Mouse (Mus musculus): ENCODE results near the gene Them5. TPM values are rescaled to one million over a fixed set of nuclear protein-coding genes. Genes with fewer than 3 reads are reported as not detected.

Them5 gene
- total and polyA plus RNA-seq, 2 experiments from 2014 or later: 0.11 TPM; not detected in 1

- DNase-seq (ENCODE audit: low spot score): no peak
- no peak overlapping the region for H3K27ac ChIP-seq
- no peak overlapping the region for H3K9ac ChIP-seq (replicated peaks; ENCODE audit: low read length)
- H3K4me2 ChIP-seq (ENCODE audit: low read depth, low read length): no peak overlapping the region
- H3K36me3 ChIP-seq (ENCODE audit: insufficient read depth, low read length): no peaks in the 10 kb centered on the region
- H3K9me3 ChIP-seq (ENCODE audit: low read length): no peaks in the 10 kb centered on the region
- ATAC-seq: no peak
- H3K4me1 ChIP-seq (ENCODE audit: insufficient read depth, low read length): no peaks in the 10 kb centered on the region
- no peak for TF ChIP-seq CTCF (IDR thresholded peaks at IDR 0.05; ENCODE audit: low read depth)
- 76% methylated on average over 5 of the region's 5 CpGs for WGBS
- H3K27me3 ChIP-seq (ENCODE audit: insufficient read depth, low read length): no peaks in the 10 kb centered on the region
- no peak overlapping the region for H3K4me3 ChIP-seq (ENCODE audit: low read length)
Observed at GRCm38 (mm10) chr3:94382308-94382707, 40.4 kb downstream of the Them5 start.

- Histone ChIP-seq H3K4me3 (ENCODE audit: low read length) (no peak overlapping the region), H3K27ac (no peak overlapping the region), H3K4me2 (ENCODE audit: low read depth, low read length) (no peak overlapping the region), H3K27me3 (ENCODE audit: insufficient read depth, low read length) (no peaks in the 10 kb centered on the region), H3K9ac (replicated peaks; ENCODE audit: low read length) (no peak overlapping the region), H3K9me3 (ENCODE audit: low read length) (no peaks in the 10 kb centered on the region), H3K36me3 (ENCODE audit: insufficient read depth, low read length) (no peaks in the 10 kb centered on the region), H3K4me1 (ENCODE audit: insufficient read depth, low read length) (no peaks in the 10 kb centered on the region)
- DNase-seq (ENCODE audit: low spot score): no peak
- no peak for TF ChIP-seq CTCF (IDR thresholded peaks at IDR 0.05; ENCODE audit: low read depth)
- no peak for ATAC-seq
- 46% methylated on average over 3 of the region's 3 CpGs for WGBS
Observed at GRCm38 (mm10) chr3:94383476-94383875, 41.6 kb downstream of the Them5 start.

- WGBS: 74% methylated on average over 4 of the region's 4 CpGs
Observed at GRCm38 (mm10) chr3:94386671-94387070, 44.8 kb downstream of the Them5 start.

GRCm38 (mm10) chr3:94387391-94387790 lies 45.5 kb downstream of the Them5 start:
- Histone ChIP-seq H3K4me2 (ENCODE audit: low read depth, low read length) (no peak overlapping the region), H3K4me3 (ENCODE audit: low read length) (no peak overlapping the region), H3K4me1 (ENCODE audit: insufficient read depth, low read length) (no peaks in the 10 kb centered on the region), H3K9me3 (ENCODE audit: low read length) (no peaks in the 10 kb centered on the region), H3K36me3 (ENCODE audit: insufficient read depth, low read length) (no peaks in the 10 kb centered on the region), H3K27ac (no peak overlapping the region), H3K27me3 (ENCODE audit: insufficient read depth, low read length) (no peaks in the 10 kb centered on the region), H3K9ac (replicated peaks; ENCODE audit: low read length) (no peak overlapping the region)
- no peak for DNase-seq (ENCODE audit: low spot score)
- 89% methylated on average over 10 of the region's 10 CpGs for WGBS
- TF ChIP-seq CTCF (IDR thresholded peaks at IDR 0.05; ENCODE audit: low read depth): no peak
- ATAC-seq: no peak

More at GRCm38 (mm10) chr3:94386671-94387070, 44.8 kb downstream of the Them5 start:
- Histone ChIP-seq H3K4me2 (ENCODE audit: low read depth, low read length) (no peak overlapping the region), H3K4me1 (ENCODE audit: insufficient read depth, low read length) (no peaks in the 10 kb centered on the region), H3K9ac (replicated peaks; ENCODE audit: low read length) (no peak overlapping the region), H3K9me3 (ENCODE audit: low read length) (no peaks in the 10 kb centered on the region), H3K27me3 (ENCODE audit: insufficient read depth, low read length) (no peaks in the 10 kb centered on the region), H3K36me3 (ENCODE audit: insufficient read depth, low read length) (no peaks in the 10 kb centered on the region), H3K27ac (no peak overlapping the region), H3K4me3 (ENCODE audit: low read length) (no peak overlapping the region)
- TF ChIP-seq CTCF (IDR thresholded peaks at IDR 0.05; ENCODE audit: low read depth): no peak
- DNase-seq (ENCODE audit: low spot score) (no peak), ATAC-seq (no peak)

GRCm38 (mm10) chr3:94388047-94388446 lies 46.1 kb downstream of the Them5 start:
- no peak overlapping the region for H3K9ac ChIP-seq (replicated peaks; ENCODE audit: low read length)
- H3K4me1 ChIP-seq (ENCODE audit: insufficient read depth, low read length): no peaks in the 10 kb centered on the region
- no peak overlapping the region for H3K27ac ChIP-seq
- no peak overlapping the region for H3K4me2 ChIP-seq (ENCODE audit: low read depth, low read length)
- no peaks in the 10 kb centered on the region for H3K36me3 ChIP-seq (ENCODE audit: insufficient read depth, low read length)
- 84% methylated on average over 5 of the region's 5 CpGs for WGBS
- DNase-seq (ENCODE audit: low spot score) (no peak), ATAC-seq (no peak)
- no peaks in the 10 kb centered on the region for H3K9me3 ChIP-seq (ENCODE audit: low read length)
- no peak overlapping the region for H3K4me3 ChIP-seq (ENCODE audit: low read length)
- TF ChIP-seq CTCF (IDR thresholded peaks at IDR 0.05; ENCODE audit: low read depth): no peak
- no peaks in the 10 kb centered on the region for H3K27me3 ChIP-seq (ENCODE audit: insufficient read depth, low read length)

GRCm38 (mm10) chr3:94389420-94389819 lies 47.5 kb downstream of the Them5 start:
- H3K36me3 ChIP-seq (ENCODE audit: insufficient read depth, low read length): no peaks in the 10 kb centered on the region
- H3K9ac ChIP-seq (replicated peaks; ENCODE audit: low read length): no peak overlapping the region
- no peak overlapping the region for H3K4me2 ChIP-seq (ENCODE audit: low read depth, low read length)
- no peak for DNase-seq (ENCODE audit: low spot score)
- no peak for TF ChIP-seq CTCF (IDR thresholded peaks at IDR 0.05; ENCODE audit: low read depth)
- no peaks in the 10 kb centered on the region for H3K4me1 ChIP-seq (ENCODE audit: insufficient read depth, low read length)
- H3K27me3 ChIP-seq (ENCODE audit: insufficient read depth, low read length): no peaks in the 10 kb centered on the region
- no peaks in the 10 kb centered on the region for H3K9me3 ChIP-seq (ENCODE audit: low read length)
- ATAC-seq: no peak
- WGBS: 97% methylated on average over 16 of the region's 16 CpGs
- H3K27ac ChIP-seq: no peak overlapping the region
- H3K4me3 ChIP-seq (ENCODE audit: low read length): no peak overlapping the region

GRCm38 (mm10) chr3:94391001-94391400 lies 49.1 kb downstream of the Them5 start:
- H3K4me1 ChIP-seq (ENCODE audit: insufficient read depth, low read length): no peaks in the 10 kb centered on the region
- no peaks in the 10 kb centered on the region for H3K27me3 ChIP-seq (ENCODE audit: insufficient read depth, low read length)
- WGBS: 58% methylated on average over 5 of the region's 5 CpGs
- ATAC-seq (0 out of 2 replicates have a peak, but pooled peaks have one; percentile 5), DNase-seq (ENCODE audit: low spot score) (peak; percentile 58)
- no peak for TF ChIP-seq CTCF (IDR thresholded peaks at IDR 0.05; ENCODE audit: low read depth)
- H3K9me3 ChIP-seq (ENCODE audit: low read length): no peaks in the 10 kb centered on the region
- H3K36me3 ChIP-seq (ENCODE audit: insufficient read depth, low read length): no peaks in the 10 kb centered on the region
- no peak overlapping the region for H3K27ac ChIP-seq
- no peak overlapping the region for H3K4me2 ChIP-seq (ENCODE audit: low read depth, low read length)
- no peak overlapping the region for H3K9ac ChIP-seq (replicated peaks; ENCODE audit: low read length)
- no peak overlapping the region for H3K4me3 ChIP-seq (ENCODE audit: low read length)
